Mouse (Mus musculus) G1E-ER4 (cell line): ENCODE measurements around the gene Kcnh3. TPM values are rescaled to one million over a fixed set of nuclear protein-coding genes. Genes with fewer than 3 reads are reported as not detected.

Experiments used
- GATA1 ChIP-seq: IDR thresholded peaks from one replicate; pipeline ENCODE4 v1.8.0; 2012; ENCODE audit warnings: low read length, inconsistent platforms
- polyA plus RNA-seq: library from polyadenylated mRNA; stranded (reverse); fragments of >175 nt; gene quantifications from 2 replicates; pipeline ENCODE4 v1.2.3, GENCODE M21; 2012

Kcnh3 gene
- polyA plus RNA-seq, 1 experiment = not detected

GRCm38 (mm10) chr15:99225081-99225810 lies 585 bp downstream of the Kcnh3 start:
- TF ChIP-seq GATA1 = no peak

GRCm38 (mm10) chr15:99226090-99226489 lies 1.4 kb downstream of the Kcnh3 start:
- no peak for TF ChIP-seq GATA1

GRCm38 (mm10) chr15:99231998-99232397 lies 7.3 kb downstream of the Kcnh3 start:
- TF ChIP-seq GATA1 = no peak

GRCm38 (mm10) chr15:99233719-99234118 lies 9.1 kb downstream of the Kcnh3 start:
- no peak for TF ChIP-seq GATA1

GRCm38 (mm10) chr15:99234326-99235010 lies 9.8 kb downstream of the Kcnh3 start:
- TF ChIP-seq GATA1 = no peak

GRCm38 (mm10) chr15:99238006-99238405 lies 13.3 kb downstream of the Kcnh3 start:
- no peak for TF ChIP-seq GATA1

GRCm38 (mm10) chr15:99240129-99240528 lies 15.5 kb downstream of the Kcnh3 start:
- no peak for TF ChIP-seq GATA1

- TF ChIP-seq GATA1 = no peak
Measured at GRCm38 (mm10) chr15:99241249-99241648, 16.6 kb downstream of the Kcnh3 start.

- TF ChIP-seq GATA1 = no peak
Measured at GRCm38 (mm10) chr15:99242045-99242444, 17.4 kb downstream of the Kcnh3 start.

- TF ChIP-seq GATA1 = no peak
Measured at GRCm38 (mm10) chr15:99248972-99249371, 24.3 kb downstream of the Kcnh3 start.

GRCm38 (mm10) chr15:99249938-99250337 lies 25.3 kb downstream of the Kcnh3 start:
- TF ChIP-seq GATA1 = no peak

GRCm38 (mm10) chr15:99251626-99252380 lies 27.1 kb downstream of the Kcnh3 start, which contains the start of gene Mcrs1:
TSS of gene Mcrs1 (minus strand) at chr15:99251961.
- no peak for TF ChIP-seq GATA1

- TF ChIP-seq GATA1 = no peak
Measured at GRCm38 (mm10) chr15:99252381-99253174, 27.9 kb downstream of the Kcnh3 start.

GRCm38 (mm10) chr15:99253772-99254171 lies 29.1 kb downstream of the Kcnh3 start:
- no peak for TF ChIP-seq GATA1

GRCm38 (mm10) chr15:99254477-99255005 lies 29.9 kb downstream of the Kcnh3 start:
- TF ChIP-seq GATA1 = no peak
